Mouse (Mus musculus): ENCODE data around the gene Wdr20. TPM values are rescaled to one million over a fixed set of nuclear protein-coding genes. Genes with fewer than 3 reads are reported as not detected.

Wdr20 gene
- polyA plus RNA-seq, 1 experiment from 2014 or later: 30.9 TPM

- Histone ChIP-seq H3K9me3 (ENCODE audit: control insufficient read depth, low read length) (no peaks in the 10 kb centered on the region), H3K27me3 (replicated peaks; ENCODE audit: control insufficient read depth, insufficient read depth, low read length) (no peaks in the 10 kb centered on the region), H3K9ac (replicated peaks; ENCODE audit: low read depth, low read length) (no peak overlapping the region), H3K4me2 (ENCODE audit: low read length) (no peak overlapping the region), H3K27ac (ENCODE audit: low read length) (no peak overlapping the region), H3K4me1 (replicated peaks; ENCODE audit: control insufficient read depth, insufficient read depth, low read length) (no peaks in the 10 kb centered on the region), H3K4me3 (replicated peaks; ENCODE audit: low read length) (no peak overlapping the region), H3K36me3 (ENCODE audit: control insufficient read depth, insufficient read depth) (0 out of 2 replicates have a peak, but pooled peaks cover 2% of the 10 kb centered on the region)
- ATAC-seq: no peak
- WGBS: 96% methylated on average over 1 of the region's 1 CpGs
Observed at GRCm38 (mm10) chr12:110782278-110782677, 44.5 kb downstream of the Wdr20 start.

GRCm38 (mm10) chr12:110784211-110784610 is 46.5 kb downstream of the Wdr20 start:
- Histone ChIP-seq H3K27ac (ENCODE audit: low read length) (no peak overlapping the region), H3K4me2 (ENCODE audit: low read length) (no peak overlapping the region), H3K9me3 (ENCODE audit: control insufficient read depth, low read length) (no peaks in the 10 kb centered on the region), H3K4me3 (replicated peaks; ENCODE audit: low read length) (no peak overlapping the region), H3K27me3 (replicated peaks; ENCODE audit: control insufficient read depth, insufficient read depth, low read length) (no peaks in the 10 kb centered on the region), H3K4me1 (replicated peaks; ENCODE audit: control insufficient read depth, insufficient read depth, low read length) (no peaks in the 10 kb centered on the region), H3K36me3 (ENCODE audit: control insufficient read depth, insufficient read depth) (0 out of 2 replicates have a peak, but pooled peaks cover 2% of the 10 kb centered on the region), H3K9ac (replicated peaks; ENCODE audit: low read depth, low read length) (no peak overlapping the region)
- ATAC-seq: no peak
- 91% methylated on average over 2 of the region's 2 CpGs for WGBS

GRCm38 (mm10) chr12:110786243-110786642 is 48.5 kb downstream of the Wdr20 start:
- Histone ChIP-seq H3K9me3 (ENCODE audit: control insufficient read depth, low read length) (no peaks in the 10 kb centered on the region), H3K4me3 (replicated peaks; ENCODE audit: low read length) (no peak overlapping the region)
- WGBS: 79% methylated on average over 4 of the region's 4 CpGs

GRCm38 (mm10) chr12:110790580-110790979 is 52.8 kb downstream of the Wdr20 start:
- no peak overlapping the region for H3K4me3 ChIP-seq (replicated peaks; ENCODE audit: low read length)
- no peaks in the 10 kb centered on the region for H3K27me3 ChIP-seq (replicated peaks; ENCODE audit: control insufficient read depth, insufficient read depth, low read length)
- H3K9me3 ChIP-seq (ENCODE audit: control insufficient read depth, low read length): no peaks in the 10 kb centered on the region
- no peaks in the 10 kb centered on the region for H3K36me3 ChIP-seq (ENCODE audit: control insufficient read depth, insufficient read depth)
- H3K9ac ChIP-seq (replicated peaks; ENCODE audit: low read depth, low read length): no peak overlapping the region
- ATAC-seq: no peak
- no peak overlapping the region for H3K4me2 ChIP-seq (ENCODE audit: low read length)
- WGBS: 89% methylated on average over 4 of the region's 4 CpGs
- H3K4me1 ChIP-seq (replicated peaks; ENCODE audit: control insufficient read depth, insufficient read depth, low read length): no peaks in the 10 kb centered on the region
- H3K27ac ChIP-seq (ENCODE audit: low read length): no peak overlapping the region

More at GRCm38 (mm10) chr12:110786243-110786642, 48.5 kb downstream of the Wdr20 start:
- no peak overlapping the region for H3K4me2 ChIP-seq (ENCODE audit: low read length)
- no peak for ATAC-seq
- no peak overlapping the region for H3K9ac ChIP-seq (replicated peaks; ENCODE audit: low read depth, low read length)
- 0 out of 2 replicates have a peak, but pooled peaks cover 2% of the 10 kb centered on the region for H3K36me3 ChIP-seq (ENCODE audit: control insufficient read depth, insufficient read depth)
- H3K4me1 ChIP-seq (replicated peaks; ENCODE audit: control insufficient read depth, insufficient read depth, low read length): no peaks in the 10 kb centered on the region
- H3K27ac ChIP-seq (ENCODE audit: low read length): no peak overlapping the region
- no peaks in the 10 kb centered on the region for H3K27me3 ChIP-seq (replicated peaks; ENCODE audit: control insufficient read depth, insufficient read depth, low read length)

- H3K27me3 ChIP-seq (replicated peaks; ENCODE audit: control insufficient read depth, insufficient read depth, low read length): no peaks in the 10 kb centered on the region
- no peaks in the 10 kb centered on the region for H3K4me1 ChIP-seq (replicated peaks; ENCODE audit: control insufficient read depth, insufficient read depth, low read length)
- no peak for ATAC-seq
- H3K27ac ChIP-seq (ENCODE audit: low read length): no peak overlapping the region
- H3K36me3 ChIP-seq (ENCODE audit: control insufficient read depth, insufficient read depth): no peaks in the 10 kb centered on the region
- no peak overlapping the region for H3K4me2 ChIP-seq (ENCODE audit: low read length)
- whole genome bisulfite sequencing: 95% methylated on average over 8 of the region's 8 CpGs
- no peak overlapping the region for H3K4me3 ChIP-seq (replicated peaks; ENCODE audit: low read length)
- no peak overlapping the region for H3K9ac ChIP-seq (replicated peaks; ENCODE audit: low read depth, low read length)
- H3K9me3 ChIP-seq (ENCODE audit: control insufficient read depth, low read length): no peaks in the 10 kb centered on the region
Observed at GRCm38 (mm10) chr12:110791026-110791425, 53.3 kb downstream of the Wdr20 start.

GRCm38 (mm10) chr12:110795035-110795434 is 57.3 kb downstream of the Wdr20 start:
- Histone ChIP-seq H3K4me1 (replicated peaks; ENCODE audit: control insufficient read depth, insufficient read depth, low read length) (no peaks in the 10 kb centered on the region; the same call in 1 of the 2 replicates), H3K9me3 (ENCODE audit: control insufficient read depth, low read length) (no peaks in the 10 kb centered on the region), H3K4me3 (replicated peaks; ENCODE audit: low read length) (no peak overlapping the region), H3K36me3 (ENCODE audit: control insufficient read depth, insufficient read depth) (no peaks in the 10 kb centered on the region), H3K4me2 (ENCODE audit: low read length) (no peak overlapping the region), H3K9ac (replicated peaks; ENCODE audit: low read depth, low read length) (no peak overlapping the region), H3K27ac (ENCODE audit: low read length) (no peak overlapping the region), H3K27me3 (replicated peaks; ENCODE audit: control insufficient read depth, insufficient read depth, low read length) (no peaks in the 10 kb centered on the region)
- WGBS: 83% methylated on average over 6 of the region's 6 CpGs
- ATAC-seq: no peak

- no peak for ATAC-seq
- Histone ChIP-seq H3K9me3 (ENCODE audit: control insufficient read depth, low read length) (no peaks in the 10 kb centered on the region), H3K4me1 (replicated peaks; ENCODE audit: control insufficient read depth, insufficient read depth, low read length) (no peaks in the 10 kb centered on the region; the same call in 1 of the 2 replicates), H3K9ac (replicated peaks; ENCODE audit: low read depth, low read length) (no peak overlapping the region), H3K4me2 (ENCODE audit: low read length) (no peak overlapping the region), H3K4me3 (replicated peaks; ENCODE audit: low read length) (no peak overlapping the region), H3K36me3 (ENCODE audit: control insufficient read depth, insufficient read depth) (no peaks in the 10 kb centered on the region), H3K27me3 (replicated peaks; ENCODE audit: control insufficient read depth, insufficient read depth, low read length) (no peaks in the 10 kb centered on the region), H3K27ac (ENCODE audit: low read length) (no peak overlapping the region)
- WGBS: 86% methylated on average over 6 of the region's 6 CpGs
Observed at GRCm38 (mm10) chr12:110796748-110797147, 59.0 kb downstream of the Wdr20 start.

GRCm38 (mm10) chr12:110797202-110797601 is 59.5 kb downstream of the Wdr20 start:
- Histone ChIP-seq H3K36me3 (ENCODE audit: control insufficient read depth, insufficient read depth) (no peaks in the 10 kb centered on the region), H3K27me3 (replicated peaks; ENCODE audit: control insufficient read depth, insufficient read depth, low read length) (no peaks in the 10 kb centered on the region), H3K9me3 (ENCODE audit: control insufficient read depth, low read length) (no peaks in the 10 kb centered on the region), H3K27ac (ENCODE audit: low read length) (no peak overlapping the region), H3K4me2 (ENCODE audit: low read length) (no peak overlapping the region), H3K4me3 (replicated peaks; ENCODE audit: low read length) (no peak overlapping the region), H3K4me1 (replicated peaks; ENCODE audit: control insufficient read depth, insufficient read depth, low read length) (no peaks in the 10 kb centered on the region; the same call in 1 of the 2 replicates), H3K9ac (replicated peaks; ENCODE audit: low read depth, low read length) (no peak overlapping the region)
- WGBS: 87% methylated on average over 6 of the region's 6 CpGs
- ATAC-seq: no peak

GRCm38 (mm10) chr12:110797842-110798431 is 60.2 kb downstream of the Wdr20 start:
- Histone ChIP-seq H3K4me1 (replicated peaks; ENCODE audit: control insufficient read depth, insufficient read depth, low read length) (no peaks in the 10 kb centered on the region; the same call in 1 of the 2 replicates), H3K4me3 (replicated peaks; ENCODE audit: low read length) (no peak overlapping the region), H3K9ac (replicated peaks; ENCODE audit: low read depth, low read length) (no peak overlapping the region), H3K4me2 (ENCODE audit: low read length) (no peak overlapping the region), H3K9me3 (ENCODE audit: control insufficient read depth, low read length) (no peaks in the 10 kb centered on the region), H3K27ac (ENCODE audit: low read length) (no peak overlapping the region), H3K36me3 (ENCODE audit: control insufficient read depth, insufficient read depth) (no peaks in the 10 kb centered on the region), H3K27me3 (replicated peaks; ENCODE audit: control insufficient read depth, insufficient read depth, low read length) (no peaks in the 10 kb centered on the region)
- 94% methylated on average over 10 of the region's 10 CpGs for WGBS
- ATAC-seq: no peak

GRCm38 (mm10) chr12:110799226-110799625 is 61.5 kb downstream of the Wdr20 start:
- Histone ChIP-seq H3K27me3 (replicated peaks; ENCODE audit: control insufficient read depth, insufficient read depth, low read length) (no peaks in the 10 kb centered on the region), H3K9me3 (ENCODE audit: control insufficient read depth, low read length) (no peaks in the 10 kb centered on the region), H3K9ac (replicated peaks; ENCODE audit: low read depth, low read length) (no peak overlapping the region), H3K4me1 (replicated peaks; ENCODE audit: control insufficient read depth, insufficient read depth, low read length) (peaks cover 4% of the 10 kb centered on the region), H3K27ac (ENCODE audit: low read length) (no peak overlapping the region), H3K4me3 (replicated peaks; ENCODE audit: low read length) (no peak overlapping the region), H3K4me2 (ENCODE audit: low read length) (no peak overlapping the region), H3K36me3 (ENCODE audit: control insufficient read depth, insufficient read depth) (no peaks in the 10 kb centered on the region)
- no peak for ATAC-seq
- WGBS: 93% methylated on average over 4 of the region's 4 CpGs

Data from forebrain, embryonic 16.5 days (tissue).